Mouse (Mus musculus) liver, adult 2 months (tissue): Measurements from ENCODE around the gene Gm49378. TPM values are rescaled to one million over a fixed set of nuclear protein-coding genes. Genes with fewer than 3 reads are reported as not detected.

Experiments
- DNase-seq: peaks from one replicate; pipeline ENCODE4 v3.0.0-alpha.2; 2011; ENCODE audit warnings: low read depth, low spot score; ENCODE audit errors: extremely low read depth
- H3K27ac ChIP-seq: fragments of 200-500 bp; replicated peaks from 2 replicates; pipeline ENCODE4 v1.5.1; 2012; ENCODE audit warnings: low read depth, mild to moderate bottlenecking, control low read depth, inconsistent platforms, low read length; ENCODE audit not compliant: insufficient read depth
- H3K27me3 ChIP-seq: fragments of 200-500 bp; 2 replicates; pipeline ENCODE4 v1.6.1; 2012; ENCODE audit warnings: mild to moderate bottlenecking, moderate library complexity, low read length, inconsistent platforms; ENCODE audit not compliant: control insufficient read depth, insufficient read depth
- H3K36me3 ChIP-seq: fragments of 200-500 bp; 2 replicates; pipeline ENCODE4 v1.6.1; 2012; ENCODE audit warnings: low read length, inconsistent platforms; ENCODE audit not compliant: control insufficient read depth, insufficient read depth
- H3K4me1 ChIP-seq: fragments of 200-500 bp; 2 replicates; pipeline ENCODE4 v1.6.1; 2011; ENCODE audit warnings: low read length; ENCODE audit not compliant: control insufficient read depth, insufficient read depth
- H3K4me3 ChIP-seq: fragments of 200-500 bp; 2 replicates; pipeline ENCODE4 v1.5.1; 2011; ENCODE audit warnings: low read depth, mild to moderate bottlenecking, control low read depth, low read length, moderate library complexity; ENCODE audit not compliant: insufficient read depth
- H3K79me2 ChIP-seq: fragments of 200-500 bp; 2 replicates; pipeline ENCODE4 v1.6.1; 2012; ENCODE audit warnings: inconsistent platforms, mild to moderate bottlenecking, low read length, moderate library complexity; ENCODE audit not compliant: control insufficient read depth, insufficient read depth
- H3K9ac ChIP-seq: fragments of 200-500 bp; 2 replicates; pipeline ENCODE4 v1.6.1; 2012; ENCODE audit warnings: low read depth, mild to moderate bottlenecking, control low read depth, inconsistent platforms, low read length
- CTCF ChIP-seq: fragments of 200-500 bp; IDR thresholded peaks from 2 replicates; pipeline ENCODE4 v1.5.1; 2011; ENCODE audit warnings: low read depth, low read length, control low read depth
- POLR2A ChIP-seq: fragments of 200-500 bp; IDR thresholded peaks from 2 replicates; pipeline ENCODE4 v1.6.1; 2011; ENCODE audit warnings: low read length, control low read depth; ENCODE audit not compliant: insufficient read depth; ENCODE audit errors: extremely low read depth
- WGBS: fragments of 180-500 bp; shearing (Covaris S2); methylation state at CpG from one replicate; pipeline ENCODE4 v1.1.7; 2018; 5-methylcytosine and 5-hydroxymethylcytosine counted together
- polyA plus RNA-seq: library from polyadenylated mRNA; depleted of rRNA; stranded (reverse); fragments of >200 nt; gene quantifications from 2 replicates; pipeline ENCODE4 v1.2.3, GENCODE M21; 2012
- total RNA-seq: library from RNA; depleted of rRNA; stranded (reverse); fragments of >200 nt; gene quantifications from 2 replicates; pipeline ENCODE4 v1.2.3, GENCODE M21; 2014

Gm49378 gene
- total and polyA plus RNA-seq, 2 experiments: 2.1 to 7.9 TPM

DNA sequence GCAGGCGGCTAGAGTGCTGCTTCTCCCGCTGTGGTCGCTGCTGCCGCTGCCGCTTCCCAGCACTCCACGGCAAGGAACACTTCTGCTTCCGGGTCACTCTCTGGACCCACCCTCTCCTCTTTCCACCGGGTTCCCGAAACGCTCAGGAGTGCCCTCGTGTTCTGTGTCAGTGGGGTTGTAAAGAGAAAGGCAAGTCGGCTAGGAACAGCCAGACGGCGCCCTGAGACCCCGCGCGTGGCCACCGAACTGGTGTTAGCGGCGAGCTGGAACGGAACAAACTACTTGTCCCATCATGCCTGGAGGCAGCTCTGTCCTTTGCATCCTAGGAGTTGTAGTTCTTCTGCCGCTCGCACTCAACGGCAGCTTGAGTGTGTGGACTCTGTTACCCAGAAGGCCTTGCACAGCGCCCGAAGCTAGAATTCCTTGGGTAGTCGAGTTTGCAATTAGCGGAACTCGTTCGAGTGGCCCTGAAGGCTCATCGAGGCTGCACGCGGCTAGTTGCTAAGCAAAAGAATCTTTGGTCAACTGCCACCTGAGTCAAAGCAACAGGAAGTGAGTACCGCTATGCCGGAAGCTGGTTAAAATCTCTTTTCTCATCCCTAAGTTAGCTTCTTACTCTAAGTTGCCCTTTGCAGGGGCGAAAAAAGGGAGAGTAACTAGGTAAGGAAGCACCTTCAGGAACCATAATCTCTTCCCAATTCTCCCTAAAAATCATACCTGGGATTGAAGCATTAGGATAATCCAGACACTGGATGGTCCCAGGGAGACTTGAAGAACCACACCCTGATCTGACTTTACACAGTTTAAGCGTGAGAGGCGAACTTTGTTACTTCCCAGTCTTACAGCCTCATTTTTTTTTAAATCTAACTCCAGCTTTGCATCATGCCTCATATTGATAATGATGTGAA, 34.4 kb upstream of the Gm49378 start, which contains the start of the genes Gmpr2 and Nedd8:
Gene Gmpr2, plus strand, starts transcription at position 109 of the 908 bp plus-strand sequence.
Gene Nedd8, minus strand, starts transcription at position 292 of the 908 bp plus-strand sequence.
- peak within 1 kb of the TSS; percentile 89 for H3K9ac ChIP-seq
- TF ChIP-seq POLR2A: peak; percentile 51; the same call in 1 of the 2 replicates
- no peak for TF ChIP-seq CTCF
- peaks cover 15% of the 10 kb centered on the region; the same call in 1 of the 2 replicates for H3K36me3 ChIP-seq
- H3K4me3 ChIP-seq: peak within 1 kb of the TSS; percentile 78
- H3K27me3 ChIP-seq: no peaks in the 10 kb centered on the region
- H3K4me1 ChIP-seq: peaks cover 5% of the 10 kb centered on the region
- under 1% methylated on average over 38 of the region's 38 CpGs for WGBS
- peak; percentile 99 for DNase-seq
- H3K79me2 ChIP-seq: peaks cover 14% of the 10 kb centered on the region; the same call in 1 of the 2 replicates
- H3K27ac ChIP-seq: peak within 1 kb of the TSS; percentile 94

DNA sequence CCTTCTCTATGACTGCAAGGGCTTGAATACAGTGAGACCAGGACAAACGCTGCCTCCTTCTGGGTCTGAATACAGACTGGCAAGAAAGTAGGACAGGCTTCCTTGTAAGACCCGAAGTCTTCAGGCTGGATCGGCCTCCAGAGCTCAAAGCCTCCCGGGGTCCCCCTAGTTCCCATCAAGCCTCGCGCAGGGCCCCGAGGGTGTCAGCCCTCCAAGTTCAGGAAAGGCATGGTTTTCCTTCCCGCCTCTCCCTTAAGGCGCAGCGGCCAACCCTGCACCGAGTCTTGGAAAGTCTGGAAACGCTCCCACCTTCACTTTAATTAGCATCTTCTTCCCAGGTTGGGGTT, 33.8 kb upstream of the Gm49378 start:
- 0% methylated on average over 12 of the region's 12 CpGs for WGBS
- TF ChIP-seq CTCF: no peak
- TF ChIP-seq POLR2A: no peak
- Histone ChIP-seq H3K79me2 (peaks cover 14% of the 10 kb centered on the region; the same call in 1 of the 2 replicates), H3K27ac (peak overlapping the region; percentile 94), H3K36me3 (peaks cover 14% of the 10 kb centered on the region; the same call in 1 of the 2 replicates), H3K9ac (peak overlapping the region; percentile 89), H3K27me3 (no peaks in the 10 kb centered on the region), H3K4me1 (peaks cover 5% of the 10 kb centered on the region), H3K4me3 (peak overlapping the region; percentile 78)
- DNase-seq: no peak

DNA sequence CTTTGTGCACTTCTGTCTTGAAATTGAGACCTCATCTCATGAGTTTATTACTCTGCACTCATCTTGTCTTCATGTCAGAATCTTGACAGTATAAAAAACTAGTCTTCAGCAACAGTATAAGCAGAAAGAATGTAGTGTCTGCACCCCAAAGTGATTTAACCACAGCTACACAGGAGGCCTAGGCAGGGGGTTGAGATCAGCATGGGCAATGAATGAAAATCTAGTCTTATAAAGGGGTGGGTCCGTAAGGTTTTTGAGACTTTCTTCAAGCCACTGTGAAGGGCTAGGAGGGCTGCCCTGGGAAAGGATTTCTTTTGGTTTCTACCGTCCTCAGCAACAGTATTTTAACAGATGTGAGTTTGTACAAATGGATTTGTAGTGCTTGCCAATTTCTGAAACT, 22.9 kb upstream of the Gm49378 start:
- H3K4me3 ChIP-seq: peak overlapping the region; percentile 74; the same call in 1 of the 2 replicates
- H3K27me3 ChIP-seq: no peaks in the 10 kb centered on the region
- TF ChIP-seq CTCF (no peak), POLR2A (no peak)
- H3K27ac ChIP-seq: no peak overlapping the region
- peaks cover 2% of the 10 kb centered on the region; the same call in 1 of the 2 replicates for H3K79me2 ChIP-seq
- no peaks in the 10 kb centered on the region; the same call in 1 of the 2 replicates for H3K4me1 ChIP-seq
- WGBS: 75% methylated on average over 2 of the region's 2 CpGs
- no peak for DNase-seq
- peaks cover 10% of the 10 kb centered on the region; the same call in 1 of the 2 replicates for H3K36me3 ChIP-seq
- no peak overlapping the region for H3K9ac ChIP-seq

GRCm38 (mm10) chr14:55659960-55660573, 22.4 kb upstream of the Gm49378 start, which contains the start of gene Mdp1:
Gene Mdp1 (minus strand): TSS chr14:55660508.
- peak; percentile 74 for TF ChIP-seq CTCF
- TF ChIP-seq POLR2A: no peak
- Histone ChIP-seq H3K4me3 (peak within 1 kb of the TSS; percentile 74), H3K27me3 (no peaks in the 10 kb centered on the region), H3K9ac (peak within 1 kb of the TSS; percentile 75), H3K4me1 (no peaks in the 10 kb centered on the region; the same call in 1 of the 2 replicates), H3K27ac (peak within 1 kb of the TSS; percentile 37; the same call in 1 of the 2 replicates), H3K36me3 (peaks cover 10% of the 10 kb centered on the region; the same call in 1 of the 2 replicates), H3K79me2 (no peaks in the 10 kb centered on the region)
- WGBS: under 1% methylated on average over 39 of the region's 39 CpGs
- peak; percentile 76 for DNase-seq

DNA sequence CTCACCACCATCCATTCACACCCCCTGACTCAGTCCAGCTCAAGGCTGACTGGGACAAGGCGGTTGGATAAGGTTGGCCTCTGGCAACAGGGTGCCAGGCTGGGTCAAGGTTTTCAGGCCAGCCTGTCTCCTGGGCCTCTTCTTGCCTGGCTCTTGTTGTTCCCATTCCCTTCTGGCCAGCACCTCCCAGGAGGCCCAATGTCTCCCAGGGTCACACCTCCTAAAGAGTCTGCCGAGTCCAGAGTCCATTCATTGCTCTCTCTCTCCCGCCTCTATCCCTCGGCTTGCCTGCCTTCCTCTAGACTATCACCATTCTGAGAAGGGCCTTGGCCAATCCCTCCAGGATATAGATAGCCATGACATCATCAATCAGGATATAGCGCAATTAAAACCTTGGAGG, 20.3 kb upstream of the Gm49378 start:
- no peak for DNase-seq
- Histone ChIP-seq H3K27me3 (no peaks in the 10 kb centered on the region), H3K4me1 (no peaks in the 10 kb centered on the region; the same call in 1 of the 2 replicates), H3K4me3 (no peak overlapping the region), H3K79me2 (no peaks in the 10 kb centered on the region), H3K36me3 (peaks cover 7% of the 10 kb centered on the region; the same call in 1 of the 2 replicates), H3K9ac (no peak overlapping the region), H3K27ac (no peak overlapping the region)
- WGBS: 85% methylated on average over 5 of the region's 5 CpGs
- TF ChIP-seq CTCF: no peak
- no peak for TF ChIP-seq POLR2A
